Mouse (Mus musculus) ES-Bruce4 (cell line): ENCODE data around the gene Hoxd12.

ENCODE experiments used
- CTCF ChIP-seq: IDR thresholded peaks from one replicate; pipeline ENCODE4 v1.8.1; 2011; ENCODE audit warnings: low read depth, low read length
- EP300 ChIP-seq: IDR thresholded peaks from 2 replicates; pipeline ENCODE4 v1.6.1; 2011; ENCODE audit warnings: low read depth, low read length; ENCODE audit not compliant: insufficient read depth
- POLR2A ChIP-seq: IDR thresholded peaks from one replicate; pipeline ENCODE4 v1.8.1; 2011; ENCODE audit warnings: low read length; ENCODE audit not compliant: insufficient read depth

DNA sequence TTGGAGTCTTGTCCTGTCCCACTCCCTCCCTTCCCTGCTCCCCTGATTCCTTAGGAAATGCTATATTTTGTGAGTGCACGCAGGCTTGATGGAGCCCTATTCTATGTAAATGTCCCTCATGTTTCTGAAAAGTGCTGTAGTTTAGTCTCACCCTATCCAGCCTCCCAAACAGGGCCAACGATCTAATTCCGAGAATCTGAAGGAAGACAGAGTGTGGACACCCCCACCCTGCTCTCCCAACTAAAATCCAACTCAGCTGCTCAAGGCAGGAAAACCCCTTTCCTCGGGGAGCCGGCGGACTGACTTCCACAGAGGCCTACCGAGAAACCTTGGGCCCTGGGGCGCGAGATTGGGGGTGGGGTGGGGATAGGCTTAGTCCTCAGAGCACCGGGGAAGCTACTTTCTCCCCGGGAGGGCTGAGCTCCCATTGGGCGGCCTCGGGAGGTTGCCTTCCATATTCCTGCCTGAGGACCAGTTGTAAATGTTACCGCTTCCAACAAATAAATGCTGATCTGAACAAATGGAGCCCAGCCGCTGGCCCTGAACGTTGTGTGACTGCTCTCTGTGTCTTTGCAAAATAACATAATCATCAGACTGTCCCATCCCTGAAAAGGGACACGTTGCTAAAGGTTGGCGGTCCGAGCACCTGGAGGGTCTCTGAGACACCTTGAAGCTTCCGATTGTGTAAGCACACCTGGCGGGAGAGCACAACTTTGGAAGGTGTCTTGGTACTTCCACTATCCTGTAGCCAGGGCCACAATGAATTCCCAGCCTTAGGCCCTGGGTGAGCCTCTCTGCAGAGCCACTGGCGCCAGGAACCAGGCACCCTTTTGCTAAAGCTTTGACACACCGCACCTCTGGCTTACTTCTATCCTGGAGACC lies 25.1 kb downstream of the Hoxd12 start:
- TF ChIP-seq CTCF, result no peak
- no peak for TF ChIP-seq POLR2A
- no peak for TF ChIP-seq EP300
